Mouse (Mus musculus) bone marrow macrophage, adult 2 months (primary cell): Measurements from ENCODE around the gene Wnt11.

Experiments
- CTCF ChIP-seq: IDR thresholded peaks from 2 replicates; pipeline ENCODE4 v1.5.1; 2012; ENCODE audit warnings: low read depth, mild to moderate bottlenecking, low read length, moderate library complexity
- POLR2A ChIP-seq: IDR thresholded peaks from 2 replicates; pipeline ENCODE4 v1.6.1; 2012; ENCODE audit warnings: mild to moderate bottlenecking, low read depth, low read length, borderline replicate concordance

GRCm38 (mm10) chr7:98879176-98879575 lies 44.3 kb downstream of the Wnt11 start:
- no peak for TF ChIP-seq CTCF
- no peak for TF ChIP-seq POLR2A
